Mouse (Mus musculus) skeletal muscle tissue, adult 2 months (tissue): Measurements from ENCODE around the gene Ddx23.

Experiments
- DNase-seq: peaks from one replicate; pipeline ENCODE4 v3.0.0-alpha.2; 2012; ENCODE audit warnings: low read depth, low spot score

Gene Ddx23

DNA sequence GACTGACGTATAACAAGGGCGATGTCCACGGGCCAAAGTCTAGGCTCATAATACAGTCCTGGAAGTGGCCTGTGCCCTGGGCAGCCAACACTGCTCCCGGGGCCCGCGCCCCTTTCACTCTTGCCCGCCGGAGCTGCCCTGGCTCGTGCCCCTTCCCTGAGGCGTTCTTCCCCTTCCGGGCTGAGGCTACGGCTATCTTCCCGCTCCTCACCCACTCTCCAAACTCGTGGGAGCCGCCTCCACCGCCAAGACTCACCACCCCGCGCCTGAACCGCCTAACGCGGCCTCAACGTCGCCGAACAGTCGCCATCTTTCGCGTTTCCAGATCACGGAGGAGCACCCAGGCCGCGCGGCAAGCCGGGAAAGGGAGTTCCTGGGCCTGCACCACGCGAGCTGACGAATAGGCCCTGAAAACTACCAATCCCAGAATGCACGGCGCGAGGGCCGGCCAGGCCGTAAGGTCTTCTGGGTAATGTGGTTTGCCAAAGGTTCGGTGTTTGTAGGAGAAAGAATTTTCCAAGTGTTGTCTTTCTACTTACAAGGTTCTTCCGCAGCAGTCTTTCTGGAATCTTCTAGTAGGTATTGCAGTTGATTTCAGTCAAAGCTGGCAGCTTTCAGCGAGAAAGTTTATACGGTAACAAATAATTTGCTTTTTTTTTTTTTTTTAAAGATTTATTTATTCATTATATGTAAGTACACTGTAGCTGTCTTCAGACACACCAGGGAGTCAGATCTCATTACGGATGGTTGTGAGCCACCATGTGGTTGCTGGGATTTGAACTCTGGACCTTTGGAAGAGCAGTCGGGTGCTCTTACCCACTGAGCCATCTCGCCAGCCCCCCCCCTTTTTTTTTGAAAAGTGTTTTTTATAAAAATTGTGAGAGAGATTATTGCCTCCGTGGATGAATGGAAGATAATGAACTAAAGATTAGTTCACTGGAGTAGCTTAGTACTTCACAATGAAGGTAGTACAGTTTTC, at the start of gene Ddx23:
TSS of gene Ddx23 (minus strand) at position 328 of the 979 bp plus-strand sequence.
- peak; percentile 91 for DNase-seq

DNA sequence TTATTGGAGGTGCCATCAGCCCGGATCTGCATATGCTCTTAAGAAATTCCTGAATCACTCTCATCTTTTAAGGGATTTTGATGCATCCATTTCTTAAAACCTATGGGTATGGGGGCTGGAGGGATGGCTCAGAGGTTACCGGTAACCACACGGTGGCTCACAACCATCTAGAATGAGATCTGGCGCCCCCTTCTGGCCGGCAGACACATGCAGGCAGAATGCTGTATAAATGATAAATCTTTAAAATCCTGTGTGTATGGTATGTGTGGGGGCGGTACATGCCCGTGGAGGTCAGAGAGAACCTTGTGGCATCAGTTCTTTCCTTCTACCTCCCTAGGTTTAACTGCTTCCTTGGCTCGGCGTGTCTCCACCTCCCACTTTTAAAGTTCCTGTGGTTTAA, 47.7 kb upstream of the Ddx23 start:
- no peak for DNase-seq

DNA sequence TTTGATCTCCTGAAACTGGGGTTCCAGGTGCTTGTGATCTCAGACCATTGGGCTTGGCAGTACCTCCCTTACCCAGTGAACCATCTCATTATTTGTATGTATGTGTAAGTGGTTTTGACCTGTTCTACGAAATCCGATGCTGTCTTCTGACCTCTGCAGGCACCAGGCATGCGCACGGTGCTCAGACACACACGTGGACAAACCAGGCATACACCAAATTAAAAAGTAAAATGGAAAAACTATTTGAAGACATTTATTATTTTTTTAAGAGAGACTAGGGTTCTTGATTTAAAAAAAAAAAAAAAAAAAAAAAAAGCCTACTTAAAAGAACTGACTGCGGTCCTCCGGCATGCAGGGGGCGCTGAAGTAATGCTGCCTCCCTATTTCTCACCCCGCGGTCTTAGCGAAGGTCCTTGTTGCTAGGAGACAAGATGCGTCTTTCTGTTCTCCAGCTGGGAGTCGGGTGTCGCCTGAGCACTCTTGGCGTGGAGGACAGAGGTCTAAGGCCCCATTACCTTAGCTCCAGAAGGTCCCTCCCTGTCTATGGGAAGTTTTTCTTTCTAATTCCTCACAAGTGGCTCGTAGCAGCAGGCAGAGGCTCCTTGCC, 45.2 kb upstream of the Ddx23 start, which contains the start of gene Ccdc65:
TSS of gene Ccdc65 (plus strand) at position 442 of the 607 bp plus-strand sequence.
- peak; percentile 90 for DNase-seq

DNA sequence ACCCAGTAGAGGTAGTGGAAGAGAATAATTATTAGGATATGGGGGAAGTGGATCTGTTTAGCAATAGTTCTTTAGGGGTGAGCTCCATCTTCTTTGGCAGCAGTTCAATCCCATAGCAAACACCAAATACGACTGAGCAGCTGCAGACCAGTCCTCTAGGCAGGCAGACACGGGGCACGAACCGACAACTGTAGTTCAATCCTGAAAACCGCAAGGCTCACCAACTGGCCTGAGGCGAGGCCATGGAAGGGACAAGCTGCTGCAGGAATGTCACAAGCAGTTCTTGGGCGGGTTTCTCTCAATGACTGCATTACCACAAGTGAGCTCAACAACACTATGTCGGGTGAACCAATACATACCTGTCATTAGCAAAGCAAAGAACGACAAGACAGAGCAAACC, 41.6 kb upstream of the Ddx23 start:
- DNase-seq, result no peak

- peak; percentile 43 for DNase-seq
Measured at GRCm38 (mm10) chr15:98699190-98700105, 36.8 kb upstream of the Ddx23 start.

DNA sequence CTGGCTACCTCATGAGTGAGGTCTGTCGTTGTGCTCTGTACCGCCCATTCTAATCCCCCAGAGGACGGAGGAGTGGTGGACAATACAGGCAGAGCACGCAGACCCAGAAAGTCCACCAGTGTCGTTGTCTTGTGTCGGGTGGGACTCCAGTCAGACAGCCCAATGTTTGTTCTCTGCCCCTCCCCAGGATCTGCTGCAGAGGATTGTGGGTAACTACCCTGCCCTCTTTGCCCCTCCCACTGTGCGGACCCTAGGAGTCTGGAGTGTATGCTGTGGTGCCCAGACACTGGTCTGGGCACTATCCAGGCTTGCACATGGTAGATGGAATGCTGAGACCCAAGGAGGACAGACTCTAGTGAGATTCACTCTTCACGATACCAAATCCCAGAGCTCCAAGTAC, 33.5 kb upstream of the Ddx23 start:
- no peak for DNase-seq

- no peak for DNase-seq
Measured at GRCm38 (mm10) chr15:98695726-98696125, 33.0 kb upstream of the Ddx23 start.

DNA sequence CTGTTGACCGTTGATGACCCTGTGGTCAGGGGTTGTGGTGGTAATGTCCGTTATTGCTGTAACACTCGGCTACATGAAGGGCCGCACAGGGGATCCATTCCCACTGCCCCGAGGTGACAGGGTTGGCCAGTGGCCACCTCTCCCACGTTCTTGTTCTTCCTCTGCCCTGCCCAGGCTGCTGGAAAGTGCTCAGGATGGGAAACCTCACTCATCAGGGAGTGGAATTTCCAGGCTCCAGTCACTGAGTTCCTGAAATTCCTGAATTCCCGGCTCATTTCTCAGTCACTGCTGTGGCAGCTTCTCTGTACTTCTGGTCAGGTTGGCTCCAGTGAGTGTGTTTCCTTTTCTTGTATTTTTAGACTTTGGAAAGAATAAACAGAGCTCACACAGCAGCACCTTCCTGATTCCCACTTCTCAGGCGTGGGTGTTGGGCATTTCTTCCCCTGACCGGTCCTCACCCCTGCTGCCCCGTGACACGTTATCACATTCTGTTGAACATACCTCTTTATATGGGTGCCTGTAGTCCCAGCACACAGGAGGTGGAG, 29.5 kb upstream of the Ddx23 start:
- DNase-seq, result no peak

DNA sequence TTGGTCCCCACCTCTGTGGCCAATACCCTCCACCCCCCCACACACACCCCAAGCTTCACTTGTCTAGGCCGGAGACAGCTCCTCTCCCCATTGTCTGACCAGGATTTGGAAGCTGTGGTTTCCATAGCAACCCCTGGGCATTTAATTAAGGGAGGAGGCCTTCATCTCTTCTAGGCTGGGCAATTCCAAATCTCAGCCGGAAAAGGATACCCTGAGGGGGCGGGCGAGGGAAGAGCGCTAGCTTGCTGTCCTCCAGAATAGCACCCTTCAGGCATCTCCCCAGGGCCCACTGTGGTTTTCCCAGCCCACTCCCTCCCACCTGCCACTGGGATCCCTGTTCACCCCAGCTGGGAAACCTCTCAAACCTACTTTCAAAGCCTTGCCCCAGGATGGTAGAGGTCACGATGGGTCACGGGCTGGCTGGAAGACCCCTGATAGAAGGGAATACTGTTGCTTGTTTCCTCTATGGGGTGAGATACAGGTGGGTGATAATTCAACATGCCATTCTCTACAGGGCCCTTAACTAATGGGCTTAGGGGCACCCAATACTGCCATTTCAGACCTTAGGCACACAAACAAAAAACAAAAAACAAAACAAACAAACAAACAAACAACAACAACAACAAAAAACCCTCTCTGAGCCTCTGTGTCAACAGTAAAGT, 28.9 kb upstream of the Ddx23 start:
- no peak for DNase-seq

DNA sequence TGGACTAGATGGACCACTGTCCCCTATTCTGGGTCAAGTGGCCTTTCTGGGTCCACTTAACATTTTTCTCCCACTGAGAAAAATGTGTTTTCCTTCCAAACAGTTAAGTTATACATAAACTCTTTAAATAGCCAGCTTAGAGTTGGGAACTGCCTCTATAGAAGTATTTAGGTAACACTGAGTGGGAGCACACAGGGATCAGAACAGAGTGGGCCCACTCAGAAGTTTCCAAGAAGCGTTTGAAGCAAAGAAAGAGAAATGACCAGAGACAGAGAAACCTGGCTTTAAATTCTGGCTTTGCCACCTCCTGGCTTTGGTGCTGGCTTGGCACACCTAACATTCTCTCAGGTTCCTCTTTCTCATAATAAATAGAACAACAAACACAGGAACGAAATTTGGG, 27.0 kb upstream of the Ddx23 start:
- DNase-seq, result no peak

GRCm38 (mm10) chr15:98685926-98686325, 23.2 kb upstream of the Ddx23 start:
- no peak for DNase-seq

- DNase-seq, result no peak
Measured at GRCm38 (mm10) chr15:98683746-98684145, 21.1 kb upstream of the Ddx23 start.

DNA sequence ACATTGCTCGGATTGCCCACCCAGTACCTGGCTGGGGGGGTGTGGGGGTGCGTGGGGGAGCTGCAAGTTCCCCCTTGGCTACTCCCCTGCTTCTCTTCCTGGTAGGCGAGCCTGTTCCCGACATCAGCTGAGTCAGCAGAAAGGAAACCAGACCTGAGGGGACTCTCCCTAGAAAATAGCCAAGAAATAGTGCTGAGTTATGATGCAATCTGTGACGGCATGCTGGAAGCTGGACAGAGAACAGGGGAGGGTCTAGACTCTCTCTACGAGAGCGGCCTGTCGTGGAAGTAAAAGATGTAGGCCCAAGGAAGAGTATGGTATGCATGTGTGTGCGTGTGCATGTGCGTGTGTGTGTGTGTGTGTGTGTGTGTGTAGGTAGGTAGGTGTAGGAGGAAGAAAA, 20.5 kb upstream of the Ddx23 start:
- no peak for DNase-seq

GRCm38 (mm10) chr15:98681633-98682032, 18.9 kb upstream of the Ddx23 start:
- no peak for DNase-seq

DNA sequence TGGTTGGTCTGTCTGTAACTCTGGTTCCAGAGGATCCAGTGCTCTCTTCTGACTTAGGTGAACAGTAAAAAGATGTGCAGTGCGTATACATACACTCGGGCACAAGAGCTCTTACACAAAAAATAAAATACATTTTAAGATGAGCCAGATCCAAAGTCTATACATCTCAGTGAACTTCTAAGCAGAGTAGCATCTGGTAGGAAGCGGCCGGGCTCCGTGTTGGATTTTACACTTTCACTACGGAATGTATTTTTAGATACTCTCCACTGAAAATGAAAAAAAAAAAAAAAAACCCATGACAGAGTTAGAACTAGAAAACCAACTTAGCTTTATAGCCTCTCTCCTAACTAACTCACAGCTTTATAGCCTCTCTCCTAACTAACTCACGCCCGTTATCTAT, 18.0 kb upstream of the Ddx23 start:
- DNase-seq, result no peak

- no peak for DNase-seq
Measured at GRCm38 (mm10) chr15:98677977-98678376, 15.3 kb upstream of the Ddx23 start.

DNA sequence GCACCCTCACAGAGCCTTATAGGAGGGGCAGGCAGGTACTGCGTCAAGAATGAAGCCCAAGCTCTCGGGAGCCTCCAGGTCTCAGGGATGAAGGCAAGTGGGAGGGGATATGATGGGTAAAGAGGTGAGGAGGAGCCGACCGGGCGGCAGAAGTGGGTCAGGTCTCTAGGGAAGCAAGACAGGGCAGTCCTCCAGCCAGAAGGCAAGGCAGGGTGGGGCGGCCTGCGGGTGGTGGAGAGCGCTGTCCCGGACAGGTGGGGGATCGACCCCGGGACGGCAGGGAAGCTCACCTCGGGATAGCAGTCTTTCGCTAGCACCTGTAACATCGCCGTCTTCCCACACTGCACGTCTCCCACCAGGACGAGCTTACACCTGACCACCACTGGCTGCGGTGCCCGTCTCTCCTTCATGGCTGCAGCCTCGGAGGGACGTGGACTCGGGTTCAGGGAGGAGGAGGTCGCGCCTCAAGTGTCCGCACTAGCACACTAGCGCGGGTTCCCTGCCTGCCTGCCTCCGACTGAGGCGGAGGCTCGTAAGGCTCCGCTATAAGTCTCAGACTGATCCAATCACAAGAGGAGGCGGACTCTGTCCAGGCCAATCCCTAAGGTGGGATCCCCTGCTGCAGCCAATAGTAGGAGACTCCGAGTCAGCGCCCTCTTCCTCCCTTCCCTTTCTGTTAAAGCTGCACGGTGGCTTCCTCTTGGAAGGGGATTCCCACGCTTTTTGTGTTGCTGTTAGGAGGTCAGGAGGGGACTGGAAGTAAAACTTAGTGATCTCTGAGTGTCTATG, 14.4 kb upstream of the Ddx23 start, which contains the start of gene Rnd1:
TSS of gene Rnd1 (minus strand) at position 522 of the 789 bp plus-strand sequence.
- peak; percentile 89 for DNase-seq

DNA sequence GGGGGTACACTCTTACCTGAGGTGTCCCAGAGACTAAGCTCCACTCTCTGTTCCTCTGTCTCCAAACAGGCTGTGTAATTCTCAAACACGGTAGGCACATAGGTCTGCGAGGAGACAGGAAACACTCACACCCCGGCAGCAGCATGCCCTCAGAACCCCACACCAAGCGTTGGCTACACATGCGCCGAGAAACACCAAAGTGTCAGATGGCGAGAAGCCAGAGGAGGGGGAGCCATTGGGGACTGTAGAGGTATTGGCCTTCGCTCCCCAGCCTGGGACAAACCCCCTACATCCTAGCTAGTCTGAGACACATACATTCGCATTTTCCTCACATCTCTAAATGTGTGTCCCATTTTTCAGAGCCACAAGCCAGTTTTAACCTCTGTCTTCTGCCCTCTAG, 13.8 kb upstream of the Ddx23 start:
- no peak for DNase-seq

DNA sequence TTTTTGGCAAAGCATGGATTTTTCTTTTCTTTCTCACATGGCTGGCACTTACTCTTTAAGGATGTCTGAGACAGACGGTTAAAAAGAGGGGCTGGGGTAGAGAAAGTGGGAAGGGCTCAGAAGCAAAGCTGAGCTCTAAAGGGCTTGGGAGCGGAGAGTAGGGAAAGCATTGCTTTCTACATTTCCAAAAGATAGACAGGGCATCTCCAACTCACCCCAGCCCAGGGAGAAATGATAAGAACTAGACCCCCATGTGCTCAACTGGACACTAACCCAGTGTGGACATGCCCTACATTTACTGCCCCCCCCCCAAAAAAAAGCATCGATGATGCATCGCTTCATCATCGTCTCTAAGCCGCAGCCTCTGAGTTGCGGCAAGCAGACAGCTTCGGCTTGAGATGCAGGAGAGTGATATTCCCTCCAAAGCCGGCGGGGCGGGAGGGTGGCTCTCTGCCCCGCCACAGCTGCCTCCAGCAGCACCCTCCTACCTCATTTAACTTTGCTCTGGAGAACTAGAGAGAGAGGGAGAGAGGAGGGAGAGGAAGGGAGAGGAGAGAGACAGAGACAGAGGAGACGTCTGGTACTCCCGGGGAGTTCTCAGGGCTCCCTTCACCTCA, 13.0 kb upstream of the Ddx23 start:
- no peak for DNase-seq
